Mouse (Mus musculus): ENCODE measurements around the gene Pdss1.

DNA sequence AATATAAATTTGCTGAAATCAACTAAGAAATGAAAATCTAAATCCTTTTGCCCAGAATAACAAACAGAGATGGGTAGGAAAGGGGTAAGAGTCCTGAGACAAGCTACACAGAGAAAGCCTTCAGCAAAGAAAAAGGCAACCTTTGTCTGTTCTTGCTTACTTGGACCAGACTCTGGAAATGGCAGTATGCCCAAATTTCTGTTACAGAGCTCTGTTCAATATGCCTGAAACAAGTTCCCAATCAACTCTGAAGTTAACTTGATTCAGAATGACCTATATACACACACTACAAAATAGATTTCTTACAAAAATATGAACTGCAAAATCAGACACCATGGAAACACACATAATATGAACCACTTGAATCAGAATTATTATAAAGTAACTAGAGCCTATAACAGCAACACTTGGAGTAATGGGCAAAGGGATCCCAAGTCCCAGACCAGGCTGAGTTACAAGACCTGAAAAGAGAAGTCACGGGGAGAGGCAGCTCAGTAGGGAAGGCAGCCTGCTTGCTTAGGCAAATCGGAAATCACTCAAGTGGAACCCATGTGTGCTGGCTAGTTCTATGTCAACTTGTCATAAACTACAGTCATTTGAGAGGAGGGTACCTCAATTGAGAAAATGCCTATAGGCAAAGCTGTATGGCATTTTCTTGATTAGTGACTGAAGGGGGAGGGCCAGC lies 90.8 kb downstream of the Pdss1 start:
- TF ChIP-seq CTCF (IDR thresholded peaks at IDR 0.05; ENCODE audit: extremely low read depth, insufficient read length, insufficient replicate concordance, low read depth, low read length) = no peak
- no peak for TF ChIP-seq POLR2A (IDR thresholded peaks at IDR 0.05; ENCODE audit: low read depth, low read length)
